Mouse (Mus musculus): ENCODE results near the gene Rfxap. TPM values are rescaled to one million over a fixed set of nuclear protein-coding genes. Genes with fewer than 3 reads are reported as not detected.
A peak's percentile ranks its signal among the peaks of the same experiment; 100 is the strongest.

The Rfxap gene
- polyA plus RNA-seq, 1 experiment from 2014 or later: 35.6 TPM

DNA sequence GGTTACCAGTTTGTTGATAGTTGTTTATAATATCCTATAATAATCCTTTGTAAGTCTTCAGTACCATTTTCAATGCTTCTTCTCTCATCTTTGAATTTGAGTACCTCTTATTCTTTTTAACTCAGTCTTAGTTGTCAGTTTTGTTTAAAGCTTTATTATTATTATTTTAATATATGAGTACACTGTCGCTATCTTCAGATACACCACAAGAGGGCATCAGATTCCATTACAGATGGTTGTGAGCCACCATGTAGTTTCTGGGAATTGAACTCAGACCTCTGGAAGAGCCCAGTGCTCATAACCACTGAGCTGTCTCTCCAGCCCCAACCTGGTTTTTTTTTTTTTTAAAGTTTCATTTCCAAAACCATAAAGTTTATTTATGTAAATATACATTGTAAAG is 4.0 kb upstream of the Rfxap start:
- WGBS: 37% methylated on average over 1 of the region's 1 CpGs
- H3K4me3 ChIP-seq (ENCODE audit: low read depth, low read length): no peak overlapping the region
- no peaks in the 10 kb centered on the region for H3K9me3 ChIP-seq (ENCODE audit: low read depth, low read length)
- no peaks in the 10 kb centered on the region for H3K27me3 ChIP-seq (ENCODE audit: insufficient read depth, low read length)
- H3K4me1 ChIP-seq (ENCODE audit: insufficient read depth): no peaks in the 10 kb centered on the region
- no peaks in the 10 kb centered on the region for H3K36me3 ChIP-seq (ENCODE audit: insufficient read depth)
- DNase-seq (no peak), ATAC-seq (ENCODE audit: insufficient read depth) (no peak)
- no peak overlapping the region for H3K4me2 ChIP-seq
- no peak overlapping the region for H3K9ac ChIP-seq
- peak; percentile 27; the same call in 1 of the 2 replicates for TF ChIP-seq CTCF (IDR thresholded peaks at IDR 0.05; ENCODE audit: low read depth)
- H3K27ac ChIP-seq (ENCODE audit: low read depth): no peak overlapping the region

- WGBS: 42% methylated on average over 5 of the region's 5 CpGs
- H3K36me3 ChIP-seq (ENCODE audit: insufficient read depth): peaks cover 5% of the 10 kb centered on the region
- no peak overlapping the region for H3K4me3 ChIP-seq (ENCODE audit: low read depth, low read length)
- no peak for TF ChIP-seq CTCF (IDR thresholded peaks at IDR 0.05; ENCODE audit: low read depth)
- H3K4me1 ChIP-seq (ENCODE audit: insufficient read depth): 0 out of 2 replicates have a peak, but pooled peaks cover 4% of the 10 kb centered on the region
- H3K9me3 ChIP-seq (ENCODE audit: low read depth, low read length): no peaks in the 10 kb centered on the region
- ATAC-seq (ENCODE audit: insufficient read depth): no peak
- no peak overlapping the region for H3K4me2 ChIP-seq
- H3K27ac ChIP-seq (ENCODE audit: low read depth): no peak overlapping the region
- no peak overlapping the region for H3K9ac ChIP-seq
- peak; percentile 26 for DNase-seq
- H3K27me3 ChIP-seq (ENCODE audit: insufficient read depth, low read length): no peaks in the 10 kb centered on the region
Observed at GRCm38 (mm10) chr3:54809111-54809510, 1.5 kb upstream of the Rfxap start.

- peak overlapping the region; percentile 92 for H3K4me2 ChIP-seq
- no peaks in the 10 kb centered on the region for H3K27me3 ChIP-seq (ENCODE audit: insufficient read depth, low read length)
- H3K4me1 ChIP-seq (ENCODE audit: insufficient read depth): 0 out of 2 replicates have a peak, but pooled peaks cover 4% of the 10 kb centered on the region
- H3K36me3 ChIP-seq (ENCODE audit: insufficient read depth): peaks cover 16% of the 10 kb centered on the region
- ATAC-seq (ENCODE audit: insufficient read depth): peak; percentile 77
- H3K9ac ChIP-seq: peak overlapping the region; percentile 93
- peak overlapping the region; percentile 87 for H3K4me3 ChIP-seq (ENCODE audit: low read depth, low read length)
- no peaks in the 10 kb centered on the region for H3K9me3 ChIP-seq (ENCODE audit: low read depth, low read length)
- no peak for TF ChIP-seq CTCF (IDR thresholded peaks at IDR 0.05; ENCODE audit: low read depth)
- H3K27ac ChIP-seq (ENCODE audit: low read depth): peak overlapping the region; percentile 90
- peak; percentile 12 for DNase-seq
- 0% methylated on average over 51 of the region's 56 CpGs for WGBS
Observed at GRCm38 (mm10) chr3:54807061-54807661, 430 bp downstream of the Rfxap start.

DNA sequence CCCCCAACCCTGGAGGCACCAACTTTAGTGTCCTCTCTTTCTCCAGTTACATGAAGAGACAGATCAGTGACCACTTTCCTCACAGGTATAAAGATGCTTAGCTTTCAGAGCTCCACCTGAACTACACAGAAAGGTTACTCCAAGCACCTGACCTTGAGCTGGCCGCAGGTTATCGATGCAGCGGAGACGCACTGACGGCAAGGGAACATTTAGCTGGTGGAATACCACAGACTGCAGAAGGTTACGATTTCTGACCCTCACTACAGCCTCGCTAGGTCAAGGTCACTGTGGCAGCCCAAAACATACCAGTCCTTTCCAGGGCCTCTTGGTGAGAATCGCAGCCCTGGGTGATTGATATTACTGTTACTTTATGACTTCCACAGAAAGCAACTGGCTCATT is 3.9 kb downstream of the Rfxap start:
- H3K9me3 ChIP-seq (ENCODE audit: low read depth, low read length): no peaks in the 10 kb centered on the region
- H3K36me3 ChIP-seq (ENCODE audit: insufficient read depth): peaks cover 16% of the 10 kb centered on the region
- TF ChIP-seq CTCF (IDR thresholded peaks at IDR 0.05; ENCODE audit: low read depth): no peak
- no peak for ATAC-seq (ENCODE audit: insufficient read depth)
- H3K4me3 ChIP-seq (ENCODE audit: low read depth, low read length): no peak overlapping the region
- no peak overlapping the region for H3K27ac ChIP-seq (ENCODE audit: low read depth)
- no peak for DNase-seq
- no peak overlapping the region for H3K4me2 ChIP-seq
- no peaks in the 10 kb centered on the region for H3K27me3 ChIP-seq (ENCODE audit: insufficient read depth, low read length)
- H3K4me1 ChIP-seq (ENCODE audit: insufficient read depth): 0 out of 2 replicates have a peak, but pooled peaks cover 4% of the 10 kb centered on the region
- no peak overlapping the region for H3K9ac ChIP-seq
- WGBS: 94% methylated on average over 8 of the region's 8 CpGs

DNA sequence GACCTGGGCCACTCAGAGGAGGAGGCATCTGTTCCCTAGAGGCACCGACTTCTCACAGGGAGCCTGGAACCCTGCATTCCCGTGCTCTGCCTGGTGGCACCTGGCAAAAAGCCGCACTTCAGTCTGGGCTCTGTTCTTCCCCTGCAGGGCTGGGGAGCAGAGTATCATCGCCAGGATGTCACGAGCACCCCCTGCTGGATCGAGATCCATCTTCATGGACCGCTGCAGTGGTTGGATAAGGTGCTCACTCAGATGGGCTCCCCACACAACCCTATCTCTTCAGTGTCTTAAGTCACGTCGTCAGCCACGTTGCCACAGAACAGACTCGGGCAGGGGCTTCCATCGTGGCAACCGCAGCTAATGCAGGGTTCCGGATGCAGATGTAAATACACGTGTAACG is 10.4 kb downstream of the Rfxap start:
- peak; percentile 75; the same call in 1 of the 2 replicates for ATAC-seq (ENCODE audit: insufficient read depth)
- peak; percentile 78 for DNase-seq
- Histone ChIP-seq H3K27me3 (ENCODE audit: insufficient read depth, low read length) (no peaks in the 10 kb centered on the region), H3K4me1 (ENCODE audit: insufficient read depth) (no peaks in the 10 kb centered on the region), H3K9me3 (ENCODE audit: low read depth, low read length) (peaks cover 4% of the 10 kb centered on the region; the same call in 1 of the 2 replicates), H3K4me2 (no peak overlapping the region), H3K27ac (ENCODE audit: low read depth) (no peak overlapping the region), H3K9ac (no peak overlapping the region), H3K4me3 (ENCODE audit: low read depth, low read length) (no peak overlapping the region), H3K36me3 (ENCODE audit: insufficient read depth) (0 out of 2 replicates have a peak, but pooled peaks cover 8% of the 10 kb centered on the region)
- TF ChIP-seq CTCF (IDR thresholded peaks at IDR 0.05; ENCODE audit: low read depth): peak; percentile 76
- 32% methylated on average over 16 of the region's 16 CpGs for WGBS

DNA sequence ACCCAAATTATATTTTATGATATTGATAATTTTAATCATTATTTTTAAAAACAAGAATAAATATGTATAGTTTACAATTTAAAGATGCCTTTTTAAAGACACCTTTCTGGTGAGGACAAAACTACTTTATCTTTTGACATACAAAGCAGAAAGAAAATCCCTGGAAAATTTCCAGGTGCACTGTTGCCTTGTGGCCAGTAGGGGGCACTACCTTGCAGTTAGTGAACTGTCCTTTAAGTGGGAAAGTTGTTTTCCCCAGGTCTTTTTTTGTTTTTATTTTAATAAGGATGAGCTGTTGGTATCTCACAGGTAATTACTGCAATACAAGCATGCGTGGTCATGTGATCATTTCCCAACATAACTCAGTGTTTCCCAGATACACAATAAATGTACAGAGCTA is 11.8 kb downstream of the Rfxap start:
- peak; percentile 58 for DNase-seq
- no peak for ATAC-seq (ENCODE audit: insufficient read depth)

GRCm38 (mm10) chr3:54795379-54795778 is 12.2 kb downstream of the Rfxap start:
- Histone ChIP-seq H3K4me3 (ENCODE audit: low read depth, low read length) (no peak overlapping the region), H3K27ac (ENCODE audit: low read depth) (no peak overlapping the region), H3K9ac (no peak overlapping the region), H3K4me1 (ENCODE audit: insufficient read depth) (no peaks in the 10 kb centered on the region), H3K9me3 (ENCODE audit: low read depth, low read length) (peaks cover 4% of the 10 kb centered on the region; the same call in 1 of the 2 replicates), H3K4me2 (no peak overlapping the region), H3K27me3 (ENCODE audit: insufficient read depth, low read length) (no peaks in the 10 kb centered on the region), H3K36me3 (ENCODE audit: insufficient read depth) (0 out of 2 replicates have a peak, but pooled peaks cover 8% of the 10 kb centered on the region)
- ATAC-seq (ENCODE audit: insufficient read depth): no peak
- TF ChIP-seq CTCF (IDR thresholded peaks at IDR 0.05; ENCODE audit: low read depth): peak; percentile 49
- WGBS: 94% methylated on average over 5 of the region's 5 CpGs
- no peak for DNase-seq

More for the DNA sequence above, 11.8 kb downstream of the Rfxap start:
- Histone ChIP-seq H3K4me3 (ENCODE audit: low read depth, low read length) (no peak overlapping the region), H3K9me3 (ENCODE audit: low read depth, low read length) (peaks cover 4% of the 10 kb centered on the region; the same call in 1 of the 2 replicates), H3K9ac (no peak overlapping the region), H3K27me3 (ENCODE audit: insufficient read depth, low read length) (no peaks in the 10 kb centered on the region), H3K36me3 (ENCODE audit: insufficient read depth) (0 out of 2 replicates have a peak, but pooled peaks cover 8% of the 10 kb centered on the region), H3K4me2 (no peak overlapping the region), H3K4me1 (ENCODE audit: insufficient read depth) (no peaks in the 10 kb centered on the region), H3K27ac (ENCODE audit: low read depth) (no peak overlapping the region)
- TF ChIP-seq CTCF (IDR thresholded peaks at IDR 0.05; ENCODE audit: low read depth): peak; percentile 43
- 96% methylated on average over 1 of the region's 1 CpGs for WGBS

Measured in lung, embryonic 14.5 days (tissue).